Mouse (Mus musculus): ENCODE data around the gene Tle2. TPM values are rescaled to one million over a fixed set of nuclear protein-coding genes. Genes with fewer than 3 reads are reported as not detected.

Tle2 gene
- total and polyA plus RNA-seq, 3 experiments: 0.45 to 3.6 (median 1.5) TPM

DNA sequence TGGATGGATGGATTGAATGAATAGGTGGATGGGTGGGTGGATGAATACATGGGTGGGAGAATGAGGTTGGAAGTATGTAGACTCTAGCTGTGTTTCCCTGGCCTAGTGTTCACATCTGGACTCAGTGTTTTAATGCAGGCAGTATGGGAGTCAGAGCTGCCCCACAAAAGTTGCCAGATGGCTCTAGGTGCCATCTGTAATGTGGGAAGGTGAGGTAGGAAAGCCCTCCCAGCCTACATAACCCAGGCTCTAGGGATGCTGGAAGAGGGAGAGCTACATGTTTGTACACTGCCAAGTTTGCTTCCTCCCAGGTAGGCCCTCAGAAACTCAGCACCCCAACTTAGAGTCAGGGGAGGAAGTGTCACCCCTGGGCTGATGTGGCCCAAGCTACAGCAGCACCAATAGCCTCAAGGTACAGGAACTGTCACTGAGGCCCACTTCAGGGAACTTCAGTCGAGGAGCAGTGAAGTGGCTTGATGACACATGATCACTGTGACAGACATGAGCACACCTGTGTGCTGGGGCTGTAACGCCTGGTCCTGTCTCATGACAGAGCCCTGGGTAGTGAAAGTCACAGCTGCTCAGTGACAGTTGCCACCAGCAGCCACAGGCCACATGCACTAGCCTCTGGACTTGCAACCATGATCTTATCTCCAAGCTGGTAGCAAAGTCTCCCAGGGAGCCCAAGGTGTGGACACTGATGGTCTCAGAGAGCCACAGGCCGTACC is 35.9 kb upstream of the Tle2 start:
- TF ChIP-seq GATA2 (IDR thresholded peaks at IDR 0.05; ENCODE audit: borderline replicate concordance, low read depth, low read length) (no peak), TAL1 (conservative IDR thresholded peaks at IDR 0.05; ENCODE audit: low read depth, low read length) (no peak), GATA1 (IDR thresholded peaks at IDR 0.05; ENCODE audit: borderline replicate concordance, low read length) (no peak), CTCF (IDR thresholded peaks at IDR 0.05; ENCODE audit: low read depth, low read length) (no peak), POLR2AphosphoS5 (IDR thresholded peaks at IDR 0.05; ENCODE audit: insufficient replicate concordance, low read depth, low read length) (no peak)
- peaks cover 80% of the 10 kb centered on the region for H3K4me1 ChIP-seq (ENCODE audit: insufficient read depth, low read depth, low read length)
- H3K27me3 ChIP-seq (ENCODE audit: insufficient read depth, low read length): no peaks in the 10 kb centered on the region
- peaks cover 98% of the 10 kb centered on the region for H3K36me3 ChIP-seq (replicated peaks)
- no peak for ATAC-seq (ENCODE audit: extremely low read depth, insufficient number of reproducible peaks, low FRiP score, poor library complexity, severe bottlenecking)
- no peaks in the 10 kb centered on the region for H3K9me3 ChIP-seq (replicated peaks)
- DNase-seq (ENCODE audit: low spot score): no peak
- H3K4me3 ChIP-seq (ENCODE audit: low read depth, low read length): no peak overlapping the region

DNA sequence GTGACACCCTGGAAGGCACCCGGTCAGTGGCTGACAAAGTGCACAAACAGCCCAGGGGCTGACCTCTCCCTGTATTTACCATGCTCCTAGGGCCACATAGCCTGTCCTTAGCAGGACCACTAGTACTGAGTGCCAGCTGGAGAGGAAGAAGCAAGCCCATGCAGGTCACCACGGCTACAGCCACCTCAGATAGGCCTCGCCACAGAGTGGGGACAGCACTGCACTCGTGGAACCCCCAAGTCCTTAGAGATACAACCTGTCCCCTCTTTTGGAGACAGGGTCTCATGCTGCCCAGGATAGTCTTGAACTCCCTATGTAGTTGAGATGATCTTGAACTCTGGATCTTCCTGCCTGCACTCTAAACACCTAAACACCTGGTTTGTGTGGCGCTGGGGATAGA is 33.0 kb upstream of the Tle2 start:
- TF ChIP-seq CTCF (IDR thresholded peaks at IDR 0.05; ENCODE audit: low read depth, low read length) (no peak), POLR2AphosphoS5 (IDR thresholded peaks at IDR 0.05; ENCODE audit: insufficient replicate concordance, low read depth, low read length) (no peak), GATA1 (IDR thresholded peaks at IDR 0.05; ENCODE audit: borderline replicate concordance, low read length) (no peak), TAL1 (conservative IDR thresholded peaks at IDR 0.05; ENCODE audit: low read depth, low read length) (no peak), GATA2 (IDR thresholded peaks at IDR 0.05; ENCODE audit: borderline replicate concordance, low read depth, low read length) (no peak)
- Histone ChIP-seq H3K4me1 (ENCODE audit: insufficient read depth, low read depth, low read length) (peaks cover 83% of the 10 kb centered on the region), H3K4me3 (ENCODE audit: low read depth, low read length) (no peak overlapping the region), H3K9me3 (replicated peaks) (no peaks in the 10 kb centered on the region), H3K27me3 (ENCODE audit: insufficient read depth, low read length) (no peaks in the 10 kb centered on the region), H3K36me3 (replicated peaks) (peaks cover 72% of the 10 kb centered on the region)
- no peak for ATAC-seq (ENCODE audit: extremely low read depth, insufficient number of reproducible peaks, low FRiP score, poor library complexity, severe bottlenecking)
- DNase-seq (ENCODE audit: low spot score): no peak

DNA sequence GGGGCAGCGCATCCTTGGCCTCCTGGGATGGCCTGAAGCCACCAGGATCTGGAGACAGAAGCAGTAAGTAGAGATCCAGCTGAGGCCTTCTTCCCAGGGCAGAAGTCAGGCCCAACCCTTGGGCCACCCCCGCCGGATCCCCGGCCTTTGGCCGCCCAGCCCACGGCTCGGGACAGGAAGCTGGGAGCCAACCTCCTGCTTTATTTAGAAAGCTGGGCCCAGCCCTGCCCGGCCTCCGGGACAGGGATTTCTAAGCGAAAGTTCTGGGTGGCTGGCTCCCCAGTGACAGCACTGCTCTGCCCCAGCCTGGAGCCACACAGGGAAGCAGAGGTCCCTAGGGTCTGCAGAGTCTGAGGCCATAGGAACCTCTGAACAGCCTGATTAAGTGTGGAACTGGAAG is 32.6 kb upstream of the Tle2 start:
- Histone ChIP-seq H3K4me3 (ENCODE audit: low read depth, low read length) (no peak overlapping the region), H3K27me3 (ENCODE audit: insufficient read depth, low read length) (no peaks in the 10 kb centered on the region), H3K4me1 (ENCODE audit: insufficient read depth, low read depth, low read length) (peaks cover 87% of the 10 kb centered on the region), H3K9me3 (replicated peaks) (no peaks in the 10 kb centered on the region), H3K36me3 (replicated peaks) (peaks cover 70% of the 10 kb centered on the region)
- ATAC-seq (ENCODE audit: extremely low read depth, insufficient number of reproducible peaks, low FRiP score, poor library complexity, severe bottlenecking) (no peak), DNase-seq (ENCODE audit: low spot score) (no peak)
- no peak for TF ChIP-seq GATA1 (IDR thresholded peaks at IDR 0.05; ENCODE audit: borderline replicate concordance, low read length)
- TF ChIP-seq CTCF (IDR thresholded peaks at IDR 0.05; ENCODE audit: low read depth, low read length): no peak

DNA sequence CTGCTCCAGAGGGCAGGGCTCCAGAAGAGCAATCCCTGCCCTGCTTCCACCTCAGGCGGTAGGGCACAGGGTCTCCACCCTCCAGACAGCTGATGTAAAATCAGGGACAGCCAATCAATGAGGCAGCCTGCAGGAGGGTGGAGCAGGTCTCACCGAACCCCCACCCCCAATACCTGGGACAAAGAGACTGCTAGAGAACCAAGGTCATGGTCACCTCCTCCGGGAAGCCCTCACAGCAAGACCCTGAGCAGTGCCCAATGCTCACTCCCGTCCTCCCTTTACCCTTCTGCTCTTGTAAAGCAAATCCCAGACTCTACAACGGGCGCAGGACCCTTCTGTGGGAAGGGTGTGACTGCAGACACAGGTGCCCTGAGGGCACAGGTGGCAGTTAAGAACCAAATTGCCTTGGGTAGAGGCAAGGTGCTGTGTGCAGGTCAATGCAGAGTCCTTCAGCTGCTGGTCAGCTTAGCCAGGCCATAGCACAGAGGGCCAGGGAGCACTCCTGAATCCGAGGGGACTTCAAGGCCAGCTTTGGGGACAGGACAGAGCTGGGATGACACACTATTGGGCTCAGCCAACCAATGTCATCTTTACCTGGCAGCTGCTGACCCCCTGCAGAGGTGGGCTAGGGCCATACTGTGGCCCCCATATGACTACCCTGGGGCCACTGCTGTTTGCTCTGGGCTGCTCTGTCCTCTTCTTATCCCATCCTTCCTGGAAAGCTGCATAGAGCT is 31.5 kb upstream of the Tle2 start:
- Histone ChIP-seq H3K9me3 (replicated peaks) (no peaks in the 10 kb centered on the region), H3K36me3 (replicated peaks) (peaks cover 59% of the 10 kb centered on the region), H3K4me3 (ENCODE audit: low read depth, low read length) (peak overlapping the region; percentile 93; the same call in 1 of the 2 replicates), H3K4me1 (ENCODE audit: insufficient read depth, low read depth, low read length) (peaks cover 83% of the 10 kb centered on the region), H3K27me3 (ENCODE audit: insufficient read depth, low read length) (no peaks in the 10 kb centered on the region)
- DNase-seq (ENCODE audit: low spot score): no peak
- ATAC-seq (ENCODE audit: extremely low read depth, insufficient number of reproducible peaks, low FRiP score, poor library complexity, severe bottlenecking): no peak
- TF ChIP-seq GATA1 (IDR thresholded peaks at IDR 0.05; ENCODE audit: borderline replicate concordance, low read length) (no peak), CTCF (IDR thresholded peaks at IDR 0.05; ENCODE audit: low read depth, low read length) (no peak), GATA2 (IDR thresholded peaks at IDR 0.05; ENCODE audit: borderline replicate concordance, low read depth, low read length) (no peak), TAL1 (conservative IDR thresholded peaks at IDR 0.05; ENCODE audit: low read depth, low read length) (no peak), POLR2AphosphoS5 (IDR thresholded peaks at IDR 0.05; ENCODE audit: insufficient replicate concordance, low read depth, low read length) (no peak)

DNA sequence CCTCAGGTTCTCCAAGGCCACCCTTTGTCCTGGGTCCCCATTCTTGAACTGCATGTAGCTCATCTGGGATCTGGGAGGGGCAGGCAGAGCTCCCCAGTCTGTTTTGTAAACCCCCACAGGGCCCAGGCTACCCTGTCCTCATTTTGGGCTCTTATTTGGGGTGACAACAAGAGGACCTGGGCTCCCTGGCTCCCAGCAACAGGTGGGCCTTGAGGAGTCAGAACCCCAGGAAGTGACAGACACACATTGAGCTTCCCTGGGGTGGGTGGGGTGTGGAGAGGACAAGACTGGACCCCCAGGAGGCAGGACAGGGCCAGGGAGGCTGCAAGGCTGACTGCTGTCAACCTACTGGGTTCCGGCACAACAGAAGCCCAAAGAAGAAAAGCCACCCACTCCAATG is 30.7 kb upstream of the Tle2 start:
- H3K4me3 ChIP-seq (ENCODE audit: low read depth, low read length): peak overlapping the region; percentile 93; the same call in 1 of the 2 replicates
- no peaks in the 10 kb centered on the region for H3K27me3 ChIP-seq (ENCODE audit: insufficient read depth, low read length)
- no peak for TF ChIP-seq CTCF (IDR thresholded peaks at IDR 0.05; ENCODE audit: low read depth, low read length)
- no peak for TF ChIP-seq POLR2AphosphoS5 (IDR thresholded peaks at IDR 0.05; ENCODE audit: insufficient replicate concordance, low read depth, low read length)
- TF ChIP-seq GATA2 (IDR thresholded peaks at IDR 0.05; ENCODE audit: borderline replicate concordance, low read depth, low read length): no peak
- no peak for TF ChIP-seq GATA1 (IDR thresholded peaks at IDR 0.05; ENCODE audit: borderline replicate concordance, low read length)
- H3K4me1 ChIP-seq (ENCODE audit: insufficient read depth, low read depth, low read length): peaks cover 75% of the 10 kb centered on the region
- H3K9me3 ChIP-seq (replicated peaks): no peaks in the 10 kb centered on the region
- DNase-seq (ENCODE audit: low spot score) (no peak), ATAC-seq (ENCODE audit: extremely low read depth, insufficient number of reproducible peaks, low FRiP score, poor library complexity, severe bottlenecking) (no peak)
- H3K36me3 ChIP-seq (replicated peaks): peaks cover 51% of the 10 kb centered on the region

DNA sequence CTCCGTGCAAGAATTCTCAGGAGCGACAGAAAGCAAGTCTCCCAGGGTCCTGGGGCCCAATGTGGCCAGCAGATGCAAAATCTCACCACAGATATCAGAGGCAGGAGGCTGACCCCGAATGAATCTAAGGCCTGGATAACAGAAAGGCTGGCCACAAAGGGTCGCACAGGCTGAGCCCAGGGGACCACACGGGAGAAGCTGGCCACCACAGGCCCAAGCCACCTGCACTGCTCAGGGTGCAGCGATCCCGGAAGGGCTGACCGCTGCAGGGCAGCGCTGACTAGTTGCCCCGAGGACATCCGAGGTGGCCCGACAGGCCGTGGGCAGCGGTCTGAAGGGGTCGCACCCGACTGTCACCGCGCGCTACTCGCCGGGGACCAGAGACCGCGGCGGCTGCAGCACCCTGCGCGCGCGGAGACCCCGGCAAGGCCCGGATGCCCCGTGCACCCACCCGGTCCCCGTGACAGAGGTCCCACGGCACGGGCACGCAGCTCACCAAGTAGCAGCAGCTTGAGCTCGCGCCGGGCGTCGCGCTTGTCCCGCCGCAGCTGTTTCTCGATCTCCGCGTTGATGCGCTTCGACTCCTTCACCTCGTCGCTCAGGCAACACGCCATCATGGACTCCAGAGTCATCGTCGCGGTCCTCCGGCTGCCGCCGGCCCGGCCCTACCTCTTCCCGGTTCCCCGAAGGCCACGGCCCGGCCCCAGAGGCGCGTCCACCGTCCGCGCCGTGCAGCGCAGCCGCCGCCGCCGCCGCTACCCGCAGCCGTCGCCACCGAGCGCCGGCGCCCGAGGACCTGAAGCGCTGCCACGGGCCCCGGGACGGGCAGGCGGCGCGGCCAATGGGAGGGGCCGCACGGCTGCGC is 29.8 kb upstream of the Tle2 start:
- Histone ChIP-seq H3K9me3 (replicated peaks) (no peaks in the 10 kb centered on the region), H3K4me1 (ENCODE audit: insufficient read depth, low read depth, low read length) (peaks cover 73% of the 10 kb centered on the region), H3K27me3 (ENCODE audit: insufficient read depth, low read length) (no peaks in the 10 kb centered on the region), H3K36me3 (replicated peaks) (peaks cover 42% of the 10 kb centered on the region), H3K4me3 (ENCODE audit: low read depth, low read length) (peak overlapping the region; percentile 93)
- ATAC-seq (ENCODE audit: extremely low read depth, insufficient number of reproducible peaks, low FRiP score, poor library complexity, severe bottlenecking) (no peak), DNase-seq (ENCODE audit: low spot score) (peak; percentile 38)
- TF ChIP-seq GATA1 (IDR thresholded peaks at IDR 0.05; ENCODE audit: borderline replicate concordance, low read length) (no peak), CTCF (IDR thresholded peaks at IDR 0.05; ENCODE audit: low read depth, low read length) (no peak)

Measured in G1E (cell line).